Mouse (Mus musculus): ENCODE results near the gene Nt5dc3. TPM values are rescaled to one million over a fixed set of nuclear protein-coding genes. Genes with fewer than 3 reads are reported as not detected.
A peak's percentile ranks its signal among the peaks of the same experiment; 100 is the strongest.

Gene Nt5dc3
- polyA plus RNA-seq, 1 experiment: 7.7 TPM

- Histone ChIP-seq H3K36me3 (ENCODE audit: control insufficient read depth, insufficient read depth, low read length) (no peaks in the 10 kb centered on the region), H3K4me1 (ENCODE audit: control insufficient read depth, insufficient read depth, low read length) (peaks cover 11% of the 10 kb centered on the region), H3K27me3 (ENCODE audit: control insufficient read depth, insufficient read depth, low read length) (no peaks in the 10 kb centered on the region), H3K4me3 (ENCODE audit: control insufficient read depth, low read depth, low read length) (peak overlapping the region; percentile 90), H3K27ac (ENCODE audit: control insufficient read depth, insufficient read depth, low read depth, low read length) (peak overlapping the region; percentile 54)
- TF ChIP-seq CTCF (IDR thresholded peaks at IDR 0.05; ENCODE audit: control insufficient read depth, insufficient read depth, insufficient replicate concordance, low read depth, low read length) (no peak), POLR2A (IDR thresholded peaks at IDR 0.05; ENCODE audit: control insufficient read depth, low read depth, low read length) (no peak)
Measured at GRCm38 (mm10) chr10:86779117-86779755, 431 bp downstream of the Nt5dc3 start.

GRCm38 (mm10) chr10:86779816-86780500 lies 1.2 kb downstream of the Nt5dc3 start:
- no peaks in the 10 kb centered on the region for H3K27me3 ChIP-seq (ENCODE audit: control insufficient read depth, insufficient read depth, low read length)
- H3K4me3 ChIP-seq (ENCODE audit: control insufficient read depth, low read depth, low read length): peak overlapping the region; percentile 90
- peak overlapping the region; percentile 54 for H3K27ac ChIP-seq (ENCODE audit: control insufficient read depth, insufficient read depth, low read depth, low read length)
- H3K4me1 ChIP-seq (ENCODE audit: control insufficient read depth, insufficient read depth, low read length): peaks cover 11% of the 10 kb centered on the region
- H3K36me3 ChIP-seq (ENCODE audit: control insufficient read depth, insufficient read depth, low read length): no peaks in the 10 kb centered on the region
- TF ChIP-seq CTCF (IDR thresholded peaks at IDR 0.05; ENCODE audit: control insufficient read depth, insufficient read depth, insufficient replicate concordance, low read depth, low read length) (no peak), POLR2A (IDR thresholded peaks at IDR 0.05; ENCODE audit: control insufficient read depth, low read depth, low read length) (no peak)

- Histone ChIP-seq H3K4me1 (ENCODE audit: control insufficient read depth, insufficient read depth, low read length) (peaks cover 11% of the 10 kb centered on the region), H3K27ac (ENCODE audit: control insufficient read depth, insufficient read depth, low read depth, low read length) (no peak overlapping the region), H3K27me3 (ENCODE audit: control insufficient read depth, insufficient read depth, low read length) (no peaks in the 10 kb centered on the region), H3K36me3 (ENCODE audit: control insufficient read depth, insufficient read depth, low read length) (no peaks in the 10 kb centered on the region), H3K4me3 (ENCODE audit: control insufficient read depth, low read depth, low read length) (no peak overlapping the region)
- TF ChIP-seq CTCF (IDR thresholded peaks at IDR 0.05; ENCODE audit: control insufficient read depth, insufficient read depth, insufficient replicate concordance, low read depth, low read length): no peak
- no peak for TF ChIP-seq POLR2A (IDR thresholded peaks at IDR 0.05; ENCODE audit: control insufficient read depth, low read depth, low read length)
Measured at GRCm38 (mm10) chr10:86781641-86782040, 2.8 kb downstream of the Nt5dc3 start.

GRCm38 (mm10) chr10:86782656-86783055 lies 3.9 kb downstream of the Nt5dc3 start:
- H3K27ac ChIP-seq (ENCODE audit: control insufficient read depth, insufficient read depth, low read depth, low read length): peak overlapping the region; percentile 15; the same call in 1 of the 2 replicates
- TF ChIP-seq CTCF (IDR thresholded peaks at IDR 0.05; ENCODE audit: control insufficient read depth, insufficient read depth, insufficient replicate concordance, low read depth, low read length) (no peak), POLR2A (IDR thresholded peaks at IDR 0.05; ENCODE audit: control insufficient read depth, low read depth, low read length) (no peak)
- H3K27me3 ChIP-seq (ENCODE audit: control insufficient read depth, insufficient read depth, low read length): no peaks in the 10 kb centered on the region

GRCm38 (mm10) chr10:86783561-86783960 lies 4.8 kb downstream of the Nt5dc3 start:
- no peaks in the 10 kb centered on the region for H3K27me3 ChIP-seq (ENCODE audit: control insufficient read depth, insufficient read depth, low read length)
- H3K27ac ChIP-seq (ENCODE audit: control insufficient read depth, insufficient read depth, low read depth, low read length): no peak overlapping the region
- no peak overlapping the region for H3K4me3 ChIP-seq (ENCODE audit: control insufficient read depth, low read depth, low read length)
- no peak for TF ChIP-seq CTCF (IDR thresholded peaks at IDR 0.05; ENCODE audit: control insufficient read depth, insufficient read depth, insufficient replicate concordance, low read depth, low read length)
- TF ChIP-seq POLR2A (IDR thresholded peaks at IDR 0.05; ENCODE audit: control insufficient read depth, low read depth, low read length): no peak
- no peaks in the 10 kb centered on the region for H3K36me3 ChIP-seq (ENCODE audit: control insufficient read depth, insufficient read depth, low read length)
- H3K4me1 ChIP-seq (ENCODE audit: control insufficient read depth, insufficient read depth, low read length): peaks cover 8% of the 10 kb centered on the region

More at GRCm38 (mm10) chr10:86782656-86783055, 3.9 kb downstream of the Nt5dc3 start:
- Histone ChIP-seq H3K4me3 (ENCODE audit: control insufficient read depth, low read depth, low read length) (no peak overlapping the region), H3K36me3 (ENCODE audit: control insufficient read depth, insufficient read depth, low read length) (no peaks in the 10 kb centered on the region), H3K4me1 (ENCODE audit: control insufficient read depth, insufficient read depth, low read length) (peaks cover 11% of the 10 kb centered on the region)

GRCm38 (mm10) chr10:86784126-86784675 lies 5.4 kb downstream of the Nt5dc3 start:
- Histone ChIP-seq H3K4me1 (ENCODE audit: control insufficient read depth, insufficient read depth, low read length) (peaks cover 8% of the 10 kb centered on the region), H3K36me3 (ENCODE audit: control insufficient read depth, insufficient read depth, low read length) (no peaks in the 10 kb centered on the region), H3K4me3 (ENCODE audit: control insufficient read depth, low read depth, low read length) (no peak overlapping the region), H3K27ac (ENCODE audit: control insufficient read depth, insufficient read depth, low read depth, low read length) (no peak overlapping the region), H3K27me3 (ENCODE audit: control insufficient read depth, insufficient read depth, low read length) (no peaks in the 10 kb centered on the region)
- TF ChIP-seq CTCF (IDR thresholded peaks at IDR 0.05; ENCODE audit: control insufficient read depth, insufficient read depth, insufficient replicate concordance, low read depth, low read length) (no peak), POLR2A (IDR thresholded peaks at IDR 0.05; ENCODE audit: control insufficient read depth, low read depth, low read length) (no peak)

GRCm38 (mm10) chr10:86785396-86785795 lies 6.6 kb downstream of the Nt5dc3 start:
- no peaks in the 10 kb centered on the region for H3K27me3 ChIP-seq (ENCODE audit: control insufficient read depth, insufficient read depth, low read length)
- no peaks in the 10 kb centered on the region for H3K36me3 ChIP-seq (ENCODE audit: control insufficient read depth, insufficient read depth, low read length)
- H3K27ac ChIP-seq (ENCODE audit: control insufficient read depth, insufficient read depth, low read depth, low read length): no peak overlapping the region
- H3K4me3 ChIP-seq (ENCODE audit: control insufficient read depth, low read depth, low read length): no peak overlapping the region
- no peaks in the 10 kb centered on the region; the same call in 1 of the 2 replicates for H3K4me1 ChIP-seq (ENCODE audit: control insufficient read depth, insufficient read depth, low read length)
- no peak for TF ChIP-seq CTCF (IDR thresholded peaks at IDR 0.05; ENCODE audit: control insufficient read depth, insufficient read depth, insufficient replicate concordance, low read depth, low read length)
- no peak for TF ChIP-seq POLR2A (IDR thresholded peaks at IDR 0.05; ENCODE audit: control insufficient read depth, low read depth, low read length)
